Mouse (Mus musculus) gastrocnemius, adult 8-10 months (tissue): Measurements from ENCODE around the gene Rps11. TPM values are rescaled to one million over a fixed set of nuclear protein-coding genes. Genes with fewer than 3 reads are reported as not detected.
A peak's percentile ranks its signal among the peaks of the same experiment; 100 is the strongest.
"Not testable (repeated sequence)": the region's sequence is repeated elsewhere in the genome, so short reads cannot be mapped to it uniquely, and the experiment has no call there.

ENCODE experiments used
- DNase-seq, 2 experiments: peaks; one replicate each; pipeline ENCODE4 v3.0.0; 2022; ENCODE audit warnings: low spot score in 2 of 2
- total RNA-seq, 4 experiments: library from RNA; stranded (reverse); gene quantifications; 2 replicates each; pipeline ENCODE4 v1.2.4; 2022

The Rps11 gene
- total RNA-seq: 100 to 1,000 TPM; 471 to 554 (median 519) TPM

- DNase-seq: peak; percentile 97 to 99
Measured at GRCm38 (mm10) chr7:45124224-45125143, at the start of gene Rps11. Gene Rps11 (minus strand): TSS chr7:45124439.

GRCm38 (mm10) chr7:45173772-45174171, 49.5 kb upstream of the Rps11 start:
- DNase-seq: not testable (repeated sequence)

GRCm38 (mm10) chr7:45172974-45173373, 48.7 kb upstream of the Rps11 start:
- DNase-seq: no peak

- no peak for DNase-seq
Measured at GRCm38 (mm10) chr7:45169495-45169894, 45.3 kb upstream of the Rps11 start.

- no peak for DNase-seq
Measured at GRCm38 (mm10) chr7:45168656-45169055, 44.4 kb upstream of the Rps11 start.

GRCm38 (mm10) chr7:45167761-45168445, 43.7 kb upstream of the Rps11 start:
- DNase-seq: no peak

- DNase-seq: no peak
Measured at GRCm38 (mm10) chr7:45166950-45167401, 42.7 kb upstream of the Rps11 start.

- no peak for DNase-seq
Measured at GRCm38 (mm10) chr7:45165701-45166100, 41.5 kb upstream of the Rps11 start.

GRCm38 (mm10) chr7:45164833-45165232, 40.6 kb upstream of the Rps11 start:
- DNase-seq: no peak

GRCm38 (mm10) chr7:45163735-45164490, 39.7 kb upstream of the Rps11 start, which contains the start of gene Slc17a7:
Gene Slc17a7 (plus strand): TSS chr7:45163949.
- no peak for DNase-seq

GRCm38 (mm10) chr7:45162996-45163615, 38.9 kb upstream of the Rps11 start:
- DNase-seq: no peak

GRCm38 (mm10) chr7:45162551-45162950, 38.3 kb upstream of the Rps11 start:
- DNase-seq: no peak

GRCm38 (mm10) chr7:45161612-45162473, 37.6 kb upstream of the Rps11 start:
- DNase-seq: peak; percentile 74 to 82

GRCm38 (mm10) chr7:45160866-45161265, 36.6 kb upstream of the Rps11 start:
- DNase-seq: no peak

GRCm38 (mm10) chr7:45160316-45160800, 36.1 kb upstream of the Rps11 start:
- DNase-seq: no peak

GRCm38 (mm10) chr7:45158991-45159390, 34.8 kb upstream of the Rps11 start:
- DNase-seq: no peak

- DNase-seq: no peak
Measured at GRCm38 (mm10) chr7:45157459-45157858, 33.2 kb upstream of the Rps11 start.

GRCm38 (mm10) chr7:45156206-45156605, 32.0 kb upstream of the Rps11 start:
- DNase-seq: no peak

- DNase-seq: no peak
Measured at GRCm38 (mm10) chr7:45155590-45155989, 31.4 kb upstream of the Rps11 start.

GRCm38 (mm10) chr7:45154993-45155514, 30.8 kb upstream of the Rps11 start:
- DNase-seq: peak; percentile 43 to 60
